Mouse (Mus musculus) central nervous system, embryonic 14 days (tissue): ENCODE data around the gene Nudt17. TPM values are rescaled to one million over a fixed set of nuclear protein-coding genes. Genes with fewer than 3 reads are reported as not detected.

Source experiments
- polyA plus RNA-seq: library from polyadenylated mRNA; depleted of rRNA; stranded (reverse); fragments of >200 nt; gene quantifications from 2 replicates; pipeline ENCODE4 v1.2.3, GENCODE M21; 2012; rRNA removed

The Nudt17 gene
- polyA plus RNA-seq, result 8.5 and 10.7 TPM in 2 replicates

GRCm38 (mm10) chr3:96707903-96708683 is at the start of gene Nudt17:
Nudt17 (minus strand) TSS chr3:96708562.

GRCm38 (mm10) chr3:96727343-96727827 is 19.0 kb upstream of the Nudt17 start, which contains the start of the genes Polr3c and Rnf115:
Polr3c (minus strand) TSS chr3:96727628.
Rnf115 (plus strand) TSS chr3:96727664.

GRCm38 (mm10) chr3:96696198-96696765 is 12.1 kb downstream of the Nudt17 start, which contains the start of gene Pias3:
Pias3 (plus strand) TSS chr3:96696384.

GRCm38 (mm10) chr3:96669727-96670468 is 38.5 kb downstream of the Nudt17 start, which contains the start of gene Ankrd35:
Ankrd35 (plus strand) TSS chr3:96670131.

Other genes with a start within 250 kb of the Nudt17 start
- 0.33 and 4.1 TPM in 2 replicates for gene Hfe2, start 183.4 kb downstream of the Nudt17 start, polyA plus RNA-seq
- 99.4 and 105 TPM in 2 replicates for gene Txnip, start 150.6 kb downstream of the Nudt17 start, polyA plus RNA-seq
- not detected in 2 replicates for gene Gm16253, start 131.6 kb downstream of the Nudt17 start, polyA plus RNA-seq
- gene Polr3gl, start 114.4 kb downstream of the Nudt17 start, polyA plus RNA-seq, result 48.2 and 48.9 TPM in 2 replicates
- 8.9 and 9.6 TPM in 2 replicates for gene Ankrd34a, start 111.9 kb downstream of the Nudt17 start, polyA plus RNA-seq
- 85.4 and 88.5 TPM in 2 replicates for gene Lix1l, start 107.4 kb downstream of the Nudt17 start, polyA plus RNA-seq
- 73.4 and 80.8 TPM in 2 replicates for gene Rbm8a, start 78.6 kb downstream of the Nudt17 start, polyA plus RNA-seq
- gene Pex11b, start 73.2 kb downstream of the Nudt17 start, polyA plus RNA-seq, result 50.4 and 51.8 TPM in 2 replicates
- gene Gm42957, start 73.1 kb downstream of the Nudt17 start, polyA plus RNA-seq, result 0.26 and 0.40 TPM in 2 replicates
- 5.5 and 12.6 TPM in 2 replicates for gene Itga10, start 63.0 kb downstream of the Nudt17 start, polyA plus RNA-seq
- gene Ankrd35, start 38.4 kb downstream of the Nudt17 start, polyA plus RNA-seq, result 1.2 and 2.1 TPM in 2 replicates
- gene Pias3, start 12.2 kb downstream of the Nudt17 start, polyA plus RNA-seq, result 37.4 and 47.6 TPM in 2 replicates
- gene Polr3c, start 19.1 kb upstream of the Nudt17 start, polyA plus RNA-seq, result 45.5 and 49.0 TPM in 2 replicates
- 42.7 and 46.4 TPM in 2 replicates for gene Rnf115, start 19.1 kb upstream of the Nudt17 start, polyA plus RNA-seq
- gene Pdzk1, start 120.7 kb upstream of the Nudt17 start, polyA plus RNA-seq, result 0.05 and 0.09 TPM in 2 replicates
- 0.04 TPM in 1 of 2 replicates, not detected in the other for gene Cd160, start 120.8 kb upstream of the Nudt17 start, polyA plus RNA-seq
- gene Gja5, start 196.1 kb upstream of the Nudt17 start, polyA plus RNA-seq, result 2.0 and 5.1 TPM in 2 replicates
- 14.4 and 15.5 TPM in 2 replicates for gene Gpr89, start 196.8 kb upstream of the Nudt17 start, polyA plus RNA-seq
- gene Gja8, start 217.5 kb upstream of the Nudt17 start, polyA plus RNA-seq, result not detected in 2 replicates